Mouse (Mus musculus): ENCODE results near the gene Sdhd. TPM values are rescaled to one million over a fixed set of nuclear protein-coding genes. Genes with fewer than 3 reads are reported as not detected.
A peak's percentile ranks its signal among the peaks of the same experiment; 100 is the strongest.
"Not testable (repeated sequence)": the region's sequence is repeated elsewhere in the genome, so short reads cannot be mapped to it uniquely, and the experiment has no call there.

Sdhd gene
- total RNA-seq (2021), result 100 to 1,000 TPM; 693 to 712 TPM

GRCm38 (mm10) chr9:50603189-50603997, at the start of gene Sdhd, which contains the start of gene Timm8b:
Sdhd (minus strand) TSS chr9:50603812.
Timm8b (plus strand) TSS chr9:50603910.
- intact Hi-C loops (cut with DNase I), result loop anchor here (2.0 to 5.0 kb wide), 3 partner anchors 13 to 141 kb away; partner anchors contain the start of genes Dlat, Nkapd1 and Pih1d2
- DNase-seq, result peak; percentile 91 to 92

- no peak for DNase-seq
These were observed 46.9 kb upstream of the Sdhd start for GRCm38 (mm10) chr9:50650503-50650902.

GRCm38 (mm10) chr9:50646826-50647370, 43.3 kb upstream of the Sdhd start:
- no peak for DNase-seq
- intact Hi-C loops (cut with DNase I), result no loop called here

More at GRCm38 (mm10) chr9:50650503-50650902, 46.9 kb upstream of the Sdhd start:
- intact Hi-C loops (cut with DNase I), result no loop called here

GRCm38 (mm10) chr9:50634270-50634669, 30.7 kb upstream of the Sdhd start:
- intact Hi-C loops (cut with DNase I), result no loop called here
- DNase-seq, result no peak

GRCm38 (mm10) chr9:50633059-50633458, 29.4 kb upstream of the Sdhd start:
- DNase-seq, result no peak

GRCm38 (mm10) chr9:50632016-50632688, 28.5 kb upstream of the Sdhd start:
- intact Hi-C loops (cut with DNase I), result no loop called here

More at GRCm38 (mm10) chr9:50633059-50633458, 29.4 kb upstream of the Sdhd start:
- intact Hi-C loops (cut with DNase I), result no loop called here

GRCm38 (mm10) chr9:50630903-50631302, 27.3 kb upstream of the Sdhd start:
- intact Hi-C loops (cut with DNase I); DNase-seq: not testable (repeated sequence)

More at GRCm38 (mm10) chr9:50632016-50632688, 28.5 kb upstream of the Sdhd start:
- no peak for DNase-seq

GRCm38 (mm10) chr9:50617794-50618330, 14.2 kb upstream of the Sdhd start:
- intact Hi-C loops (cut with DNase I), result loop anchor here (2.0 to 5.0 kb wide), 4 partner anchors 15 to 459 kb away; partner anchors contain the start of genes Dlat, Fdxacb1, Layn and Sdhd
- DNase-seq, result no peak

GRCm38 (mm10) chr9:50616766-50617603, 13.4 kb upstream of the Sdhd start, which contains the start of the genes Pih1d2 and Nkapd1:
Pih1d2 (plus strand) TSS chr9:50617321.
Nkapd1 (minus strand) TSS chr9:50617464.
- intact Hi-C loops (cut with DNase I), result loop anchor here (2.0 to 5.0 kb wide), 4 partner anchors 14 to 460 kb away; partner anchors contain the start of genes Dlat, Fdxacb1, Layn and Sdhd
- peak; percentile 89 to 91 for DNase-seq

GRCm38 (mm10) chr9:50616161-50616560, 12.5 kb upstream of the Sdhd start:
- DNase-seq, result no peak
- intact Hi-C loops (cut with DNase I), result loop anchor here (2.0 to 5.0 kb wide), 4 partner anchors 13 to 461 kb away; partner anchors contain the start of genes Dlat, Fdxacb1, Layn and Sdhd

- DNase-seq, result no peak
- intact Hi-C loops (cut with DNase I), result no loop called here
These were observed 8.5 kb upstream of the Sdhd start for GRCm38 (mm10) chr9:50612115-50612514.

- intact Hi-C loops (cut with DNase I), result loop anchor here (5.0 kb wide), 2 partner anchors 53 to 142 kb away; partner anchors contain the start of gene Dlat
- DNase-seq, result no peak
These were observed 726 bp upstream of the Sdhd start for GRCm38 (mm10) chr9:50604338-50604737.

GRCm38 (mm10) chr9:50603998-50604324, 349 bp upstream of the Sdhd start:
- intact Hi-C loops (cut with DNase I), result loop anchor here (2.0 to 5.0 kb wide), 3 partner anchors 13 to 142 kb away; partner anchors contain the start of genes Dlat, Nkapd1 and Pih1d2

GRCm38 (mm10) chr9:50602055-50602845, 1.4 kb downstream of the Sdhd start:
- intact Hi-C loops (cut with DNase I), result loop anchor here (2.0 to 5.0 kb wide), 3 partner anchors 15 to 140 kb away; partner anchors contain the start of genes Dlat, Nkapd1 and Pih1d2

More at GRCm38 (mm10) chr9:50603998-50604324, 349 bp upstream of the Sdhd start:
- no peak for DNase-seq

GRCm38 (mm10) chr9:50601536-50601935, 2.1 kb downstream of the Sdhd start:
- DNase-seq, result no peak
- intact Hi-C loops (cut with DNase I), result loop anchor here (5.0 kb wide), 2 partner anchors 56 to 139 kb away; partner anchors contain the start of gene Dlat

More at GRCm38 (mm10) chr9:50602055-50602845, 1.4 kb downstream of the Sdhd start:
- no peak for DNase-seq

- intact Hi-C loops (cut with DNase I), result no loop called here
- DNase-seq, result no peak
These were observed 6.6 kb downstream of the Sdhd start for GRCm38 (mm10) chr9:50596973-50597372.

GRCm38 (mm10) chr9:50594794-50595417, 8.7 kb downstream of the Sdhd start:
- intact Hi-C loops (cut with DNase I), result no loop called here
- no peak for DNase-seq

- DNase-seq, result peak in 1 of 2 experiments; percentile 26
- intact Hi-C loops (cut with DNase I), result no loop called here
These were observed 10.1 kb downstream of the Sdhd start for GRCm38 (mm10) chr9:50593544-50593943.

Data from heart, postnatal 36 days (tissue).